Mouse (Mus musculus) layer of hippocampus, postnatal 25 days (tissue): ENCODE measurements at regions not wholly inside any gene's neighbourhood (a gene's known extent, or its start where the extent isn't known, plus 50 kb on each side); places are given as distances from the start of the nearest gene placed in this dataset.

Experiments
- DNase-seq, 2 experiments: peaks; one replicate each; pipeline ENCODE4 v3.0.0; 2022; ENCODE audit warnings: mixed read lengths in 2 of 2, low spot score in 1 of 2; ENCODE audit errors: extremely low spot score in 1 of 2

DNA sequence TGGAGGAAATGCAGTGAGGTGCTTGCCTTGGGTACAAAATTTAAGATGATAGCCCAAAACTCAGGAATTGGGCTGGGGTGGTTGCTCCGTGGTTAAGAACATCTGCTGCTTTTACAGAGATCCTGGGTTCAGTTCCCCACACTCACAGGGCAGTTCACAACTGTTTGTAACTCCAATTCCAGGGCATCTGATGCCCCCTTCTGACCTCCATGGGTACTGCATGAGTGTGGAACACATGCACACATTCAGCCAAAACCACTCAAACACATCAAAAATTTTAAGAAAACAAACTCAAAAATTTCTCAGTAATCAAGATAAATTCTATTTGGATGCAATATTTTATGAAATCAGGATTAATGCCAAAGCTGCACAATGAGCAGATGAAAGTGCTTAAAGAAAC lies 157.8 kb upstream of the H2al1a start:
- no peak for DNase-seq

GRCm38 (mm10) chrX:11158416-11158815 lies 140.6 kb upstream of the H2al1a start:
- DNase-seq: no peak

GRCm38 (mm10) chrX:11170416-11170815 lies 128.6 kb upstream of the H2al1a start:
- DNase-seq: no peak

DNA sequence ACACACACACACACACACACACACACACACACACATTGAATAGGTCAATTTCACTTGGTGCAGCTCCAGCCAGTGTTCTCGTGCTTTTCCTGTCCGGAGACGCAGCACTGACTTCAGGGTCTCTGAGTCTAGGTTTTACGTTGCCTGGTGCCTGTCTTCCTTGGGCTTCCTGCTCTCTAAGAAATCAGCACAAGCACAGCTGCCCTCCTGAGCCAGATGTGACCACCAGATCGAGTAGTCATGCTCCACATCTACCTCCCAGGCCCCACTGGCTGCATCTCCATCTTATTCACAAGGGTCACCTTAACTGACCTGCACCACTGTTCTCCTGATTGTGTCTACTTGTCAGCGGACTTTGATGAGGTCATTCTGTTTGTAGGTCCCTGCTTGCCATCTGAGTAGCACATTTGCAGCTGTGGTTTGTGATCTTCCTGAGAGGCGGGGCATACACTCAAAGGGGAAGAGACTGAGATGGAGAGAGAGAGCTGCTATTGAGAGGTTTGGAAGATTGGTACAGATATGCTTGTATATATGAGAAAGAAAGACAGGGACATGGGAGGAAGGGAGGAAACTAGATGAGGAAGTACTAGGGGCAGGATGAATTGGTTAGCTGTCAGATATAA lies 118.8 kb upstream of the H2al1a start:
- no peak for DNase-seq

GRCm38 (mm10) chrX:11181855-11182254 lies 117.2 kb upstream of the H2al1a start:
- no peak for DNase-seq

GRCm38 (mm10) chrX:11190851-11191250 lies 108.2 kb upstream of the H2al1a start:
- no peak for DNase-seq

DNA sequence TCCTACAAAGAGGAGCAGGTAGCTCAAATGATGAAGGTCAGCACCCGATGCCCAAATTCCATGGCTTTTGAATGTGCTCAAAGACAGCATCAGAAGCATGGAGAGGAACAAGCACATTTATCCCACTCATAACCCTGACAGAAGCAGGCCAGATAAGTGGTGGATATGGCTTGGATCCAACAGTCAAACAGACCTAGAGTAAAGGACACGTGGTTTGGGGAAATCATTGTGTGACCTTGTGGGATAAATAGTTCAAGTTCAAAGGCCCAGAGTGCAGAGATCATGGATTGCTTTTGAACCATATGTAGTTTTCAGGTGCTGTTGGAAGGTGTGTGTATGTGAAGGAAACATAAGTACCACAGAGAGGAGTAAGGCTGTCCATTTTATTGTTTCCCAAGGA lies 94.9 kb upstream of the H2al1a start:
- no peak for DNase-seq

DNA sequence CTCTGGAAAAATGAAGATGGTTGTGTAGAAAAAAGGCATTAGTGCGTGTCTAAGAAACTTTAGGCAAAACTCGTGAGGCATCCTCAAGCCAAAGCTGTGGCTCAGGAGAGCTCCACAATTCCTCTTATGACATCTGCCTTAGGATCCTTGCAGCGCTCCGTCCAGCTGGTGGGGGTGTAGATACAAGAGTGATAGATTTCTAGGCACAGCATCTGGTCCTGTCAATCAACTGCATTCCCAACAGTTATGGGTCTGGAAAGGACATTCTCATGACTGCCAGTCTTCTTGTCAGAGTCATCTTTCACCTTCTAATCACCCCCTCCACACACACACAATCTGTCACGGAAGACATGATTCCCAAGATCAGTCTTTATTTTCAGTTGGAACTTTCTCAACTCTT lies 89.2 kb upstream of the H2al1a start:
- DNase-seq: no peak

GRCm38 (mm10) chrX:11212811-11213210 lies 86.2 kb upstream of the H2al1a start:
- no peak for DNase-seq

DNA sequence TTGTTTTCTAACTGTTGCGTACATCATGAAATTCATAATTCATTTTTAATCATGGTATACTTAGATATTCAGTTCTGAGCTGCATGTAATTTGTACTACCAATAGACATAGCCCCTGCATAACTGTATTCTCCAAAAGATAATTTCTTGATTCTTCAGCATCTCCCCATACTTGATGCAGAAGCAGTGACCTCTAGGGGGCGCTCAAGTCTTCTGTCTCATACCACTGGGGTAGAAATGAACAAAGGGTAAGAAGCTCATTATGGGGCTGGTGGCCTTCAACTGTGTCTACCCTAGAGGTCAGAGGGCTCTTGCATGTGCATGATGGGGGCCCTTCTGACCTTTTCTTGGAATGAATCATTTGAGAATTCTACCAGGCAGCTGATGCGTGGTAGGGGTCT lies 85.6 kb upstream of the H2al1a start:
- peak; percentile 13 to 63 for DNase-seq

GRCm38 (mm10) chrX:11239066-11239465 lies 60.0 kb upstream of the H2al1a start:
- DNase-seq: no peak

DNA sequence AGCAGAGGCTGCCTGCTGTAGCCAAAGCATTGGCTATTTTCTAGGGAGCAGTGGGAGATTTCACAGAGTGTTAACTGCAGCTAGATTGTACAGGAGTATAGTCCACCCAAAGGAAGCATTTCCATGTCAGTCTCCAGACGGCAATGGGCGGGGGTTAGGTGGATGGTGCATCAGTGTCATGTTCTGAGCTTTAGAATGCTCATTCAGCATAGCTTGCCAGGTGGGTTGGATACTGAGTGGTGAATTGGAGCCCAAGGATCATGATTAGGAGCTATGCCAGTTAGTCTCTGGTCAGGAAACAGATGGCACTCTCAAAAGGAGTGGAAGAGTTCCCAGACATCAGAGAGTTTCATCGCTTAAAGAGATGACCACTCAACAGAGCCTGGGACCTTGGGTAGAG lies 53.5 kb upstream of the H2al1a start:
- DNase-seq: no peak
